Mouse (Mus musculus): ENCODE measurements at regions not wholly inside any gene's neighbourhood (a gene's known extent, or its start where the extent isn't known, plus 50 kb on each side); places are given as distances from the start of the nearest gene placed in this dataset.
"Not testable (repeated sequence)": the region's sequence is repeated elsewhere in the genome, so short reads cannot be mapped to it uniquely, and the experiment has no call there.

- no peak overlapping the region for H3K4me2 ChIP-seq (ENCODE audit: low read length)
- no peak overlapping the region for H3K9ac ChIP-seq (replicated peaks; ENCODE audit: low read length)
- DNase-seq: peak; percentile 20
- H3K27ac ChIP-seq (replicated peaks; ENCODE audit: low read depth, low read length): no peak overlapping the region
- WGBS: 62% methylated on average over 3 of the region's 3 CpGs
- ATAC-seq (ENCODE audit: low FRiP score, low TSS enrichment): no peak
- H3K9me3 ChIP-seq (ENCODE audit: control insufficient read depth, low read length): no peaks in the 10 kb centered on the region
- no peaks in the 10 kb centered on the region for H3K36me3 ChIP-seq (ENCODE audit: control insufficient read depth, insufficient read depth, low read length)
- H3K4me3 ChIP-seq (replicated peaks; ENCODE audit: low read depth, low read length): no peak overlapping the region
- H3K4me1 ChIP-seq (ENCODE audit: control insufficient read depth, insufficient read depth, low read length): no peaks in the 10 kb centered on the region
- no peaks in the 10 kb centered on the region for H3K27me3 ChIP-seq (ENCODE audit: control insufficient read depth, insufficient read depth, low read length)
Observed at GRCm38 (mm10) chr10:19297669-19298068, 58.7 kb upstream of the Olig3 start.

DNA sequence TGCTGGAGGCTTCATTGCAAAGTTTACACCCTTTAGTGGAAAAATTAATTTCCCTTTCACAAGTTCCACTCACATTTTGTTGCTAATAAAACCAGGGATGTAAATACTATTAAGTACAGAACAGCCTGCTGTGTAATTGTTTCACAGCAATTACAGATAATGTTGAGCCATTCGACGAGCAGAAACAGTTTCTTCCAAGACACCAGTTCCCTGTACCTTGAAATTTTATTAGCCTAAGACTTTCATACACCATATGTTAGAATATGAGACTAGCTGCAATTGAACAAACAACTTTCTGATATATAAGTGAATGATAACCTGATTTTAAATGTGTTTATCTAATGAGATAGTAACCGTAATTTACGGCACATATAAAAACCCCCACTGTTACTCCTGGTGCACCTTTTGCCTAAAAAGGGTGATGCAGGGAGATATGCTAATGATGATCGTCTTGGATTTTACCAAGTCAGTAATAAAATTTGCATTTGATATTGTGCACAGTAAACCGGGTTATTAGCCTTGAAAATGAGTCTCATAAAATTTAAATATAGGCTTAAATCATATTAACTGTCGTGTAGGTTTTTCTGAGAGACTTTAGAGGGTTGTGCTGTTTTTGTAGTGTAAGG, 60.8 kb upstream of the Olig3 start:
- H3K4me3 ChIP-seq (replicated peaks; ENCODE audit: low read depth, low read length): no peak overlapping the region
- H3K4me2 ChIP-seq (ENCODE audit: low read length): no peak overlapping the region
- no peaks in the 10 kb centered on the region for H3K4me1 ChIP-seq (ENCODE audit: control insufficient read depth, insufficient read depth, low read length)
- 87% methylated on average over 7 of the region's 7 CpGs for WGBS
- H3K36me3 ChIP-seq (ENCODE audit: control insufficient read depth, insufficient read depth, low read length): no peaks in the 10 kb centered on the region
- ATAC-seq (ENCODE audit: low FRiP score, low TSS enrichment) (no peak), DNase-seq (no peak)
- no peaks in the 10 kb centered on the region for H3K27me3 ChIP-seq (ENCODE audit: control insufficient read depth, insufficient read depth, low read length)
- no peak overlapping the region for H3K9ac ChIP-seq (replicated peaks; ENCODE audit: low read length)
- no peak overlapping the region for H3K27ac ChIP-seq (replicated peaks; ENCODE audit: low read depth, low read length)
- no peaks in the 10 kb centered on the region for H3K9me3 ChIP-seq (ENCODE audit: control insufficient read depth, low read length)

DNA sequence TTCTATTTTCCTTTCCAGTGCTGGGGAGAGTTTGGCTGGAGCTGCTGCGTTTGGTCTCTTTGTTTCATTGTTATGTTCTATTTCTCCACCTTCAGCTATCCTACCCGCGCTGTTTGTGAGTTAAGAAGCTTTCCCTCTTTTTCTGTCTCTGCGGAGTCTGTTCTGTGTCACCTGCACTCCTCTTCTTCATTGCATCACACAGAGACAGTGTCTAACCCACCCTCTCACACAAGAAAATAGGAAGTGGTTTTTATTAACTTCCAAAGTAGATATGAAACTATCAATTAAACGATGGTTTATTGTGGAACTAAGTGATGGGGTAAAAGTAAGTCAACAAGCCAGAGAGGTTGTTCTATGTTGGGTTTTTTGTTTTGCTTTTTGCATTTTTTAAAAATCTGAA, 64.9 kb upstream of the Olig3 start:
- Histone ChIP-seq H3K9ac (replicated peaks; ENCODE audit: low read length) (no peak overlapping the region), H3K4me1 (ENCODE audit: control insufficient read depth, insufficient read depth, low read length) (no peaks in the 10 kb centered on the region), H3K4me3 (replicated peaks; ENCODE audit: low read depth, low read length) (no peak overlapping the region), H3K27me3 (ENCODE audit: control insufficient read depth, insufficient read depth, low read length) (no peaks in the 10 kb centered on the region), H3K27ac (replicated peaks; ENCODE audit: low read depth, low read length) (no peak overlapping the region), H3K4me2 (ENCODE audit: low read length) (no peak overlapping the region), H3K36me3 (ENCODE audit: control insufficient read depth, insufficient read depth, low read length) (no peaks in the 10 kb centered on the region), H3K9me3 (ENCODE audit: control insufficient read depth, low read length) (no peaks in the 10 kb centered on the region)
- ATAC-seq (ENCODE audit: low FRiP score, low TSS enrichment) (no peak), DNase-seq (no peak)
- WGBS: 73% methylated on average over 5 of the region's 5 CpGs

- not testable (repeated sequence) for H3K27me3 ChIP-seq (ENCODE audit: control insufficient read depth, insufficient read depth, low read length); H3K27ac ChIP-seq (replicated peaks; ENCODE audit: low read depth, low read length); H3K36me3 ChIP-seq (ENCODE audit: control insufficient read depth, insufficient read depth, low read length); H3K4me3 ChIP-seq (replicated peaks; ENCODE audit: low read depth, low read length); H3K9me3 ChIP-seq (ENCODE audit: control insufficient read depth, low read length); H3K9ac ChIP-seq (replicated peaks; ENCODE audit: low read length); DNase-seq; H3K4me1 ChIP-seq (ENCODE audit: control insufficient read depth, insufficient read depth, low read length); ATAC-seq (ENCODE audit: low FRiP score, low TSS enrichment); H3K4me2 ChIP-seq (ENCODE audit: low read length)
- 83% methylated on average over 3 of the region's 3 CpGs for WGBS
Observed at GRCm38 (mm10) chr10:19291039-19291438, 65.3 kb upstream of the Olig3 start.

DNA sequence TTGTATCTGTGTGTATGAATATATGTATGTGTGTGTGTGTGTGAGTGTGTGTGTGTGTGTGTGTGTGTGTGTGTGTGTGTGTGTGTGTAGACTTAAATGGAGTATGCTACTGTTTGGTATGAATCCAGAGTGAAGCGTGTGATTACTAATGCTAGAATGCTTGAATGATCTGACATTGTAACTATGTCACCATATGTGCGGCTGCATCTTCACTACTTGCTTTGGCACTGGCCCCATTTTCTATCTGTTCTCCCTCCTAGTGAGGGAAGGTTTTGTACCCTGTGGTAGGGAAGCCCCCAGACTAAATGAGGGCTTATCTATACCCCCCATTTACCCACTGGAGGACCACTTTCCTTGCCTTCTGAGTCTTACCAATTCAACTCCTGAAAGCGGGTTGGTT, 74.2 kb upstream of the Olig3 start:
- Histone ChIP-seq H3K27me3 (ENCODE audit: control insufficient read depth, insufficient read depth, low read length) (no peaks in the 10 kb centered on the region), H3K4me1 (ENCODE audit: control insufficient read depth, insufficient read depth, low read length) (no peaks in the 10 kb centered on the region), H3K4me3 (replicated peaks; ENCODE audit: low read depth, low read length) (no peak overlapping the region), H3K36me3 (ENCODE audit: control insufficient read depth, insufficient read depth, low read length) (no peaks in the 10 kb centered on the region), H3K4me2 (ENCODE audit: low read length) (no peak overlapping the region), H3K9me3 (ENCODE audit: control insufficient read depth, low read length) (no peaks in the 10 kb centered on the region), H3K9ac (replicated peaks; ENCODE audit: low read length) (no peak overlapping the region), H3K27ac (replicated peaks; ENCODE audit: low read depth, low read length) (no peak overlapping the region)
- 88% methylated on average over 3 of the region's 3 CpGs for WGBS
- DNase-seq (no peak), ATAC-seq (ENCODE audit: low FRiP score, low TSS enrichment) (no peak)

DNA sequence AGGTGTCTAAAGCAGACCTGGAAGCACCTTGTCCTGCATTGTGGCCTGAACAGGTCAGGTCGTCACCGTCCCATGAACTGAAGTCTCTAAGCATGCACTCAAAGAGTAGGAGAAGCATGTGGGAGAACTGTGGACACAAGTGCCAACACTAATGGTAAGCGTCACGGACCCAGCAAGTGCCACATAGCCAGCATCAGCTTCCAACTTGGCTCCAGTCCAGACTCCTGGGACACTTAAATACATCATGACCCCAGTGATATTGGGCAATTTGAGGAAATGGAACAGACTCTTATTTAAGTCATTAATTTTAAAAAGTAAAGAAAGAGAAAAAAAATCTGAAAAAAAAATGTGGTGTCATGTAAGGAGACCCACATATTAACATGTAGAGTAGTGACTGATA, 75.3 kb upstream of the Olig3 start:
- Histone ChIP-seq H3K9me3 (ENCODE audit: control insufficient read depth, low read length) (no peaks in the 10 kb centered on the region), H3K36me3 (ENCODE audit: control insufficient read depth, insufficient read depth, low read length) (no peaks in the 10 kb centered on the region), H3K4me1 (ENCODE audit: control insufficient read depth, insufficient read depth, low read length) (no peaks in the 10 kb centered on the region), H3K27me3 (ENCODE audit: control insufficient read depth, insufficient read depth, low read length) (no peaks in the 10 kb centered on the region), H3K27ac (replicated peaks; ENCODE audit: low read depth, low read length) (no peak overlapping the region), H3K4me2 (ENCODE audit: low read length) (no peak overlapping the region), H3K4me3 (replicated peaks; ENCODE audit: low read depth, low read length) (no peak overlapping the region), H3K9ac (replicated peaks; ENCODE audit: low read length) (no peak overlapping the region)
- WGBS: 84% methylated on average over 4 of the region's 4 CpGs
- DNase-seq (no peak), ATAC-seq (ENCODE audit: low FRiP score, low TSS enrichment) (no peak)

GRCm38 (mm10) chr10:19278189-19278842, 78.0 kb upstream of the Olig3 start:
- ATAC-seq (ENCODE audit: low FRiP score, low TSS enrichment): no peak
- Histone ChIP-seq H3K9me3 (ENCODE audit: control insufficient read depth, low read length) (no peaks in the 10 kb centered on the region), H3K4me3 (replicated peaks; ENCODE audit: low read depth, low read length) (no peak overlapping the region), H3K4me1 (ENCODE audit: control insufficient read depth, insufficient read depth, low read length) (no peaks in the 10 kb centered on the region), H3K27me3 (ENCODE audit: control insufficient read depth, insufficient read depth, low read length) (no peaks in the 10 kb centered on the region), H3K4me2 (ENCODE audit: low read length) (no peak overlapping the region), H3K36me3 (ENCODE audit: control insufficient read depth, insufficient read depth, low read length) (no peaks in the 10 kb centered on the region), H3K27ac (replicated peaks; ENCODE audit: low read depth, low read length) (no peak overlapping the region), H3K9ac (replicated peaks; ENCODE audit: low read length) (no peak overlapping the region)
- no peak for DNase-seq
- WGBS: 80% methylated on average over 5 of the region's 5 CpGs

DNA sequence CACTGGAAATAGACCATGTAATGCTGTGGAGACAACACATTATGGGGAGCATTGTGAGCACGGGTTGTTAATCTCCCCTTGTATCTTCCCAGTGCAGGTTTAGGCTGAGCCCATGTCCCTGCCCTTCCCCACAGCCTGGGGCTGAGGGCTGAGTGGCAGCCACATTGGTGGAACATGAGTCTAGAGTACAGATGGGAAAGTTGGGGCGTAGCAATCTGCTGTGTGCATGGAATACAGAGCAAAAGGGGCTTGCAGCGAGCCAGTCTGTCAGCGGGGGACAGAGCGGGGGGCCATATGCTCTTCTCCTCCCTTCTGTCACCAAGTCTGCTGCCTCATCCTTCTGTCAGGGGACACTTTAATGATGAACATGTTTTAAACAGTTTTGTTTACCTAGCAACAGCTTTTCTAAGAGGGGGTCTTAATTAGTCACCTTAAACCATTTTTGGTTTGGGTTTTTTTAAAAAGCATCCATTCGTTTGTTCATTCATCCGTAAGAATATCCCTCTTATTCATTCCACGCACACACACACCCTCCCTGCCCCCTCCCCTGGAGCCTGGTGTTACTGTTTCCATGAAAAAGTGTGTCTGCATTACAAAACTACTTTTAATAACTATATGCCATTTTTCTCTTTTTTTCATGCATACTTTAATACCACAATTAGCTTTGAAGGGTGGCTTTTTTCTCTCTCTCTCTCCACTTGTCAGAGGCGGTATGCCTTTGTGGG, 79.1 kb upstream of the Olig3 start:
- H3K27me3 ChIP-seq (ENCODE audit: control insufficient read depth, insufficient read depth, low read length): no peaks in the 10 kb centered on the region
- H3K27ac ChIP-seq (replicated peaks; ENCODE audit: low read depth, low read length): no peak overlapping the region
- no peak overlapping the region for H3K4me2 ChIP-seq (ENCODE audit: low read length)
- DNase-seq (peak; percentile 49), ATAC-seq (ENCODE audit: low FRiP score, low TSS enrichment) (peak; percentile 76)
- no peaks in the 10 kb centered on the region for H3K36me3 ChIP-seq (ENCODE audit: control insufficient read depth, insufficient read depth, low read length)
- no peak overlapping the region for H3K4me3 ChIP-seq (replicated peaks; ENCODE audit: low read depth, low read length)
- 16% methylated on average over 9 of the region's 9 CpGs for WGBS
- H3K9ac ChIP-seq (replicated peaks; ENCODE audit: low read length): no peak overlapping the region
- no peaks in the 10 kb centered on the region for H3K9me3 ChIP-seq (ENCODE audit: control insufficient read depth, low read length)
- H3K4me1 ChIP-seq (ENCODE audit: control insufficient read depth, insufficient read depth, low read length): no peaks in the 10 kb centered on the region

GRCm38 (mm10) chr10:19274985-19275384, 81.3 kb upstream of the Olig3 start:
- DNase-seq: no peak
- no peaks in the 10 kb centered on the region for H3K9me3 ChIP-seq (ENCODE audit: control insufficient read depth, low read length)
- H3K4me3 ChIP-seq (replicated peaks; ENCODE audit: low read depth, low read length): no peak overlapping the region
- no peaks in the 10 kb centered on the region for H3K4me1 ChIP-seq (ENCODE audit: control insufficient read depth, insufficient read depth, low read length)
- H3K9ac ChIP-seq (replicated peaks; ENCODE audit: low read length): no peak overlapping the region
- H3K27me3 ChIP-seq (ENCODE audit: control insufficient read depth, insufficient read depth, low read length): no peaks in the 10 kb centered on the region
- no peak for ATAC-seq (ENCODE audit: low FRiP score, low TSS enrichment)
- H3K36me3 ChIP-seq (ENCODE audit: control insufficient read depth, insufficient read depth, low read length): no peaks in the 10 kb centered on the region
- WGBS: 92% methylated on average over 4 of the region's 4 CpGs
- no peak overlapping the region for H3K4me2 ChIP-seq (ENCODE audit: low read length)
- no peak overlapping the region for H3K27ac ChIP-seq (replicated peaks; ENCODE audit: low read depth, low read length)
